Mouse (Mus musculus): ENCODE data around the gene Wfdc8. TPM values are rescaled to one million over a fixed set of nuclear protein-coding genes. Genes with fewer than 3 reads are reported as not detected.
"Not testable (repeated sequence)": the region's sequence is repeated elsewhere in the genome, so short reads cannot be mapped to it uniquely, and the experiment has no call there.

The Wfdc8 gene
- total RNA-seq (2014; rRNA removed) (not detected in 2 replicates), polyA plus RNA-seq (2015; fragmentation: Nextera tagmentation; extraction: Ambion mirVana) (not detected in 2 replicates)

- not testable (repeated sequence) for H3K36me3 ChIP-seq (ENCODE audit: insufficient read depth); H3K9me3 ChIP-seq (ENCODE audit: low read length); H3K4me2 ChIP-seq (ENCODE audit: low read depth); DNase-seq; H3K27me3 ChIP-seq (ENCODE audit: insufficient read depth, low read length); ATAC-seq; H3K27ac ChIP-seq (ENCODE audit: low read depth, low read length); H3K4me3 ChIP-seq (ENCODE audit: low read depth, low read length); H3K4me1 ChIP-seq (ENCODE audit: insufficient read depth); H3K9ac ChIP-seq
- WGBS = 50% methylated on average over 8 of the region's 8 CpGs
Observed at GRCm38 (mm10) chr2:164613471-164613870, at the start of gene Wfdc8, which contains the start of gene Wfdc6b. Wfdc8 (minus strand) TSS chr2:164613626. Wfdc6b (plus strand) TSS chr2:164613522.

DNA sequence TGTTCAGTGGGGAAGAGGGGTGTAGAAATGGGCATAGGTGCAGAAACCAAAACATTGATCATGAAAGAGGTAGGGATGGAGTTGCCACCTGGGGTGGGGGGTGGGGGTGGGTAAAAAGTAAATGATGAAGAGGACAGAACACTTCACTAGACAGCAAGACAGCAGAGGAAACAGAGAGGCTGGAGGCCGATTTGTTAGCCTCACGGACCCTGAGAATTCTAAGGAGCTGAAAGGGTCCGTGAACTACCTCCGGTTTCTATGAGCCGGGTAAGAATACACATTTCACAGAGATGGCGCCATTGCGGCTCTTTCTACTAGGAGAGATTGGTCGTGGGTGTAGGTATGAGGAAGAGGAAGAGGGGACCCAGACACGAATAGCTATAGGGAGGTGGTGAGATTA, 43.1 kb upstream of the Wfdc8 start, which contains the start of gene Wfdc9:
TSS of gene Wfdc9 (minus strand) at position 101 of the 400 bp plus-strand sequence.
- no peaks in the 10 kb centered on the region for H3K36me3 ChIP-seq (ENCODE audit: insufficient read depth)
- H3K27ac ChIP-seq (ENCODE audit: low read depth, low read length) = no peak within 1 kb of the TSS
- H3K4me1 ChIP-seq (ENCODE audit: insufficient read depth) = no peaks in the 10 kb centered on the region
- H3K4me3 ChIP-seq (ENCODE audit: low read depth, low read length) = no peak within 1 kb of the TSS
- H3K4me2 ChIP-seq (ENCODE audit: low read depth) = no peak within 1 kb of the TSS
- 79% methylated on average over 9 of the region's 9 CpGs for WGBS
- no peaks in the 10 kb centered on the region for H3K9me3 ChIP-seq (ENCODE audit: low read length)
- DNase-seq (no peak), ATAC-seq (no peak)
- TF ChIP-seq CTCF (IDR thresholded peaks at IDR 0.05; ENCODE audit: low read depth) = no peak
- no peaks in the 10 kb centered on the region for H3K27me3 ChIP-seq (ENCODE audit: insufficient read depth, low read length)
- no peak within 1 kb of the TSS for H3K9ac ChIP-seq

GRCm38 (mm10) chr2:164655858-164656257, 42.4 kb upstream of the Wfdc8 start, which contains the start of gene Wfdc10:
Wfdc10 (plus strand) TSS chr2:164656046.
- H3K27ac ChIP-seq (ENCODE audit: low read depth, low read length) = no peak within 1 kb of the TSS
- H3K9me3 ChIP-seq (ENCODE audit: low read length) = no peaks in the 10 kb centered on the region
- H3K4me2 ChIP-seq (ENCODE audit: low read depth) = no peak within 1 kb of the TSS
- peak; percentile 42 for DNase-seq
- no peak for ATAC-seq
- no peaks in the 10 kb centered on the region for H3K4me1 ChIP-seq (ENCODE audit: insufficient read depth)
- H3K9ac ChIP-seq = no peak within 1 kb of the TSS
- peak; percentile 77 for TF ChIP-seq CTCF (IDR thresholded peaks at IDR 0.05; ENCODE audit: low read depth)
- H3K4me3 ChIP-seq (ENCODE audit: low read depth, low read length) = no peak within 1 kb of the TSS
- WGBS = 20% methylated on average over 11 of the region's 11 CpGs
- no peaks in the 10 kb centered on the region for H3K27me3 ChIP-seq (ENCODE audit: insufficient read depth, low read length)
- H3K36me3 ChIP-seq (ENCODE audit: insufficient read depth) = no peaks in the 10 kb centered on the region

DNA sequence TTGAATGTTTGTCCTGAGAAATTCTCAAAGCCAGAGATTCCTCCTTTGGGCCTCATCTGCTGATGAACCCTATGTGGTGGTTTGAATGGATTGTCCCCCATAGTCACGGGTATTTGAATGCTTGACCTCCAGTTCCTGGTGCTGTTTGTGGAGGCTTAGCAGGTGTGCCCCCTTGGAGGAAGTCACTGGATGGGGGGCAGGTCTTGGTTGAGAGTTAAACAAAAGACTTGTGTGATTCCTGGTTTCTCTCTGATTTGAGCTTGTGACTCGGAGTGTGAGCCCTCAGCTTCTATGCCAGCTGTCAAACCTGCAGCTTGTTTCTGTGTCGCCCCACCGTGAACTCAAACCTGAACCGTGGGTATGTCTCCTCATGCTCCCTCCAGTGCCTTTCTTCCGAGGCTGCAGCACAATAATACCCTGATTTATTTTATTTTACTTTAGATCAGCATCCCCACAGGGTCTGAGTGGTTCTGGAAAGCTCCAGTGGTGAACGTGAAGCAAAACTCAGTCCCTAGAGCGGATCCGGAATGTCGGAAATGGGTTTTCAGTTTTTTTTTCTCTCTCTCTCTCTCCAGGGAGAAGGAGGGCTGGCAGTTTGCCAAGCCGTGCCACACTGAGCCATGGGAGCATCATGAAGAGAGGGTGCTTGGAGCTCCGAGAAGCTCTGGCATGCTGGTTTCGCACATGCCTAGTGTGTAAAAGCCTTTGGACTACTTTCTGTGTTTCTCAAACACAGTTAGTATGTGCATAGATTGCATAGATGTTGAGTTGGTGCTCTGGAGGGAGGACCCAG, 28.7 kb upstream of the Wfdc8 start:
- no peaks in the 10 kb centered on the region for H3K4me1 ChIP-seq (ENCODE audit: insufficient read depth)
- no peak overlapping the region for H3K4me2 ChIP-seq (ENCODE audit: low read depth)
- H3K27ac ChIP-seq (ENCODE audit: low read depth, low read length) = no peak overlapping the region
- H3K9me3 ChIP-seq (ENCODE audit: low read length) = no peaks in the 10 kb centered on the region
- DNase-seq (peak; percentile 36), ATAC-seq (no peak)
- WGBS = 55% methylated on average over 13 of the region's 13 CpGs
- H3K27me3 ChIP-seq (ENCODE audit: insufficient read depth, low read length) = no peaks in the 10 kb centered on the region
- no peak for TF ChIP-seq CTCF (IDR thresholded peaks at IDR 0.05; ENCODE audit: low read depth)
- H3K4me3 ChIP-seq (ENCODE audit: low read depth, low read length) = no peak overlapping the region
- H3K9ac ChIP-seq = no peak overlapping the region
- H3K36me3 ChIP-seq (ENCODE audit: insufficient read depth) = no peaks in the 10 kb centered on the region

GRCm38 (mm10) chr2:164641129-164641528, 27.7 kb upstream of the Wfdc8 start:
- ATAC-seq (no peak), DNase-seq (no peak)
- Histone ChIP-seq H3K27ac (ENCODE audit: low read depth, low read length) (no peak overlapping the region), H3K27me3 (ENCODE audit: insufficient read depth, low read length) (no peaks in the 10 kb centered on the region), H3K36me3 (ENCODE audit: insufficient read depth) (no peaks in the 10 kb centered on the region), H3K9me3 (ENCODE audit: low read length) (no peaks in the 10 kb centered on the region), H3K9ac (no peak overlapping the region), H3K4me1 (ENCODE audit: insufficient read depth) (no peaks in the 10 kb centered on the region), H3K4me2 (ENCODE audit: low read depth) (no peak overlapping the region), H3K4me3 (ENCODE audit: low read depth, low read length) (no peak overlapping the region)
- 64% methylated on average over 7 of the region's 7 CpGs for WGBS
- TF ChIP-seq CTCF (IDR thresholded peaks at IDR 0.05; ENCODE audit: low read depth) = no peak

GRCm38 (mm10) chr2:164638696-164639095, 25.3 kb upstream of the Wfdc8 start, which contains the start of gene Wfdc16:
Wfdc16 (minus strand) TSS chr2:164638796.
- TF ChIP-seq CTCF (IDR thresholded peaks at IDR 0.05; ENCODE audit: low read depth) = no peak
- ATAC-seq = no peak
- Histone ChIP-seq H3K4me2 (ENCODE audit: low read depth) (no peak within 1 kb of the TSS), H3K9me3 (ENCODE audit: low read length) (no peaks in the 10 kb centered on the region), H3K27ac (ENCODE audit: low read depth, low read length) (no peak within 1 kb of the TSS), H3K36me3 (ENCODE audit: insufficient read depth) (no peaks in the 10 kb centered on the region), H3K27me3 (ENCODE audit: insufficient read depth, low read length) (no peaks in the 10 kb centered on the region), H3K9ac (no peak within 1 kb of the TSS), H3K4me1 (ENCODE audit: insufficient read depth) (no peaks in the 10 kb centered on the region), H3K4me3 (ENCODE audit: low read depth, low read length) (no peak within 1 kb of the TSS)
- no peak for DNase-seq
- WGBS = 84% methylated on average over 3 of the region's 3 CpGs

GRCm38 (mm10) chr2:164635266-164635665, 21.8 kb upstream of the Wfdc8 start:
- no peak overlapping the region for H3K4me3 ChIP-seq (ENCODE audit: low read depth, low read length)
- no peak overlapping the region for H3K27ac ChIP-seq (ENCODE audit: low read depth, low read length)
- H3K36me3 ChIP-seq (ENCODE audit: insufficient read depth) = no peaks in the 10 kb centered on the region
- H3K27me3 ChIP-seq (ENCODE audit: insufficient read depth, low read length) = no peaks in the 10 kb centered on the region
- TF ChIP-seq CTCF (IDR thresholded peaks at IDR 0.05; ENCODE audit: low read depth) = no peak
- no peak for ATAC-seq
- 82% methylated on average over 9 of the region's 9 CpGs for WGBS
- H3K4me2 ChIP-seq (ENCODE audit: low read depth) = no peak overlapping the region
- DNase-seq = no peak
- no peaks in the 10 kb centered on the region for H3K4me1 ChIP-seq (ENCODE audit: insufficient read depth)
- H3K9ac ChIP-seq = no peak overlapping the region
- H3K9me3 ChIP-seq (ENCODE audit: low read length) = no peaks in the 10 kb centered on the region

Data from forebrain, postnatal 0 days (tissue).